Mouse (Mus musculus) kidney, embryonic 16.5 days (tissue): ENCODE measurements around the gene Sh3bp1. TPM values are rescaled to one million over a fixed set of nuclear protein-coding genes. Genes with fewer than 3 reads are reported as not detected.

Experiments
- ATAC-seq: fragments of 200-750 bp; cut with Nextera tagmentation; 2 replicates; pipeline ENCODE4 v1.8.0; 2017; ENCODE audit warnings: moderate TSS enrichment; ENCODE audit not compliant: low FRiP score, low TSS enrichment
- H3K27ac ChIP-seq: fragments of 300-500 bp; sonication (generic); 2 replicates; pipeline ENCODE4 v1.5.1; 2014; ENCODE audit warnings: low read length
- H3K27me3 ChIP-seq: fragments of 300-500 bp; sonication (generic); 2 replicates; pipeline ENCODE4 v1.6.1; 2014; ENCODE audit warnings: low read length, control low read depth, mixed read lengths; ENCODE audit not compliant: insufficient read depth
- H3K36me3 ChIP-seq: fragments of 300-500 bp; sonication (generic); 2 replicates; pipeline ENCODE4 v1.6.1; 2014; ENCODE audit warnings: low read length, control low read depth, mixed read lengths; ENCODE audit not compliant: insufficient read depth
- H3K4me1 ChIP-seq: fragments of 300-500 bp; sonication (generic); 2 replicates; pipeline ENCODE4 v1.6.1; 2014; ENCODE audit warnings: low read length, control low read depth, mixed read lengths; ENCODE audit not compliant: insufficient read depth
- H3K4me2 ChIP-seq: fragments of 300-500 bp; sonication (generic); replicated peaks from 2 replicates; pipeline ENCODE4 v1.6.1; 2014; ENCODE audit warnings: low read depth, low read length
- H3K4me3 ChIP-seq: fragments of 300-500 bp; sonication (generic); 2 replicates; pipeline ENCODE4 v1.5.1; 2014; ENCODE audit warnings: mild to moderate bottlenecking, low read length
- H3K9ac ChIP-seq: fragments of 300-500 bp; sonication (generic); replicated peaks from 2 replicates; pipeline ENCODE4 v1.6.1; 2014; ENCODE audit warnings: low read length
- H3K9me3 ChIP-seq: fragments of 300-500 bp; sonication (generic); 2 replicates; pipeline ENCODE4 v1.6.1; 2016; ENCODE audit warnings: low read length, control low read depth
- WGBS: fragments of 180-500 bp; shearing (Covaris S2); extraction: QIAGEN DNeasy Blood & Tissue Kit; methylation state at CpG from one replicate; pipeline ENCODE4 v1.1.7; 2014; 5-methylcytosine and 5-hydroxymethylcytosine counted together
- polyA plus RNA-seq: library from polyadenylated mRNA; unstranded; fragments of >200 nt; fragmentation: Nextera tagmentation; extraction: Ambion mirVana; gene quantifications from 2 replicates; pipeline ENCODE4 v1.2.1, GENCODE M21; 2015

Gene Sh3bp1
- 33.1 and 41.0 TPM in 2 replicates for polyA plus RNA-seq

DNA sequence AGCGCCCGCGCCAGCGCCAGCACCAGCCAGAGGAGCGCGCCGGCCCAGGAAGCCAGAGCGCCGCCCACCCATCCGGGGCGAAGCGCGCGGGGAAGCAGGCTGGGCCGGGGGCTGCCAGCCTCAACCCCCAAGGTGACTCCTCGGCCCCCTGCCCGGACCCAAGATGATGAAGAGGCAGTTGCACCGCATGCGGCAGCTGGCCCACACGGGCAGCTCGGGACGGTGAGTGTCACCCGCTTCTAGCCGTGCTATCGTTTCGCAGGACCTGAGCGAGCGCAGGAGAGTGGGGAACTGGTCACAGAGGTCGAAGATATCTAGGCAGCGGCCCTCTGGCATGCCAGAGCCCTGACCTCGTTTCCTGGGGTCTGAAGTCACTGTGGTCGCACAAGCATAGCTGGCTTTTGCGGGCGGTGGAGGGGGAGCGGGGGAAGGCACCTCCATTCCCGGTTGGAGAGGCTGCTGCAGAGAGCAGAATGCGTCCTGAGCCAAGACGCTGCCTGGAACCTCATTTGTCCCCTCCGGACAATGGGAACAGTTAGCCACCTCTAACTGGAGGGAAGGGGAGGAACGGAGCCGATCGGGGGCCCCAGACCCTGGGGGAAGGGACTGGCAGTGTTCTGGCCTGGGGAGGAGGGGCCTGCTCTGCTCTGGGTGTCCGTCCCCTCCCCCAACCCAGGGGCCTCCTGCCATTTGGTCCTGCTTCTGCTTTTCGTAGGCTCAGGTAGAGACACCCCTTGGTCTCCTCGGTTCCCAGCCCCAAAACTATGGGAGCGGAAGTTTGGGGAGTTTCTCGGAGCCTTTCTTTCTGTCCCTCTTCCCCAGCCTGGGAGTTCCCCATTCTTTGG is at the start of gene Sh3bp1:
Gene Sh3bp1 (plus strand): TSS at position 29 of the 845 bp plus-strand sequence.
- whole genome bisulfite sequencing = 1% methylated on average over 45 of the region's 47 CpGs
- Histone ChIP-seq H3K9ac (peak within 1 kb of the TSS; percentile 84), H3K9me3 (no peaks in the 10 kb centered on the region), H3K4me3 (peak within 1 kb of the TSS; percentile 77), H3K27ac (peak within 1 kb of the TSS; percentile 81), H3K27me3 (no peaks in the 10 kb centered on the region), H3K4me2 (peak within 1 kb of the TSS; percentile 86), H3K36me3 (peaks cover 12% of the 10 kb centered on the region), H3K4me1 (peaks cover 47% of the 10 kb centered on the region)
- ATAC-seq = peak; percentile 64

DNA sequence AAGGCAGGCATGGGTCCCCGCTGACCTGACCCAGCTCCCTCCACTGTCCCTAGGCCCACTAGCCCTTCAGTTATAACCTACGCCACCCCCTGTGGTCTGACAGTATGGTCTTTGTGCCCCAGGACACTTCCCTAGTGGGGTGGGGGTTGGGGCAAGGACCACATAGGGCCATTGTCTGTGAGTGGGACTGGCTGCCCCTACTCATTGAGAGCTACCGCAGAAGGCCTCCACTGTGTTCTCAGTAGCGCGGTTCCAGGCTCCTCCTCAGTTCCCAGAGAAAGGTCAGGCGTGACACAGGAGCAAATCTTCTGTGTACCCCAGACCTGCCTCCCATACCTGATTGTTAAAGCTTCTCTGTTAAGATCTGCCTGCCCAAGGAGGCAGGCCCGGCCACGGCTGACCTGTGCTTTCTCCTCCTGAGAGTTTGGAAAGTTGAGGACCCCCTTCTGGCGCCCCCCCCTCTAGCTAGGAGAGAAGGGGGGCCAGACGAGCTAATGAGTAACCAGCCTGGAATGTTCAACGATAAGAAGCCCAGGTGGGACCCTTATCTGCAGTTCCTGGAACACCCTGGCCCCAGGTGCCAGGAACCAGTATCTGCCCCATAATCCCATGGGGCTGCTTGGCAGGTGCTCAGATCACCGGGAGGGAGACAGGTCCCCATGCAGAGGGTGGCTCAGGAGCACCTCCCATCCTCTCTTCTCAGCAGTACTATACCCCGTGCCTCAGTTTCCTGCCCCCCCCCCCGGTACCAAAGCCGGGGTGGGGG is 49.3 kb upstream of the Sh3bp1 start:
- WGBS = 67% methylated on average over 15 of the region's 15 CpGs
- H3K9me3 ChIP-seq = no peaks in the 10 kb centered on the region
- no peak overlapping the region; the same call in 1 of the 2 replicates for H3K9ac ChIP-seq
- no peaks in the 10 kb centered on the region for H3K27me3 ChIP-seq
- no peak overlapping the region for H3K4me3 ChIP-seq
- peaks cover 9% of the 10 kb centered on the region for H3K36me3 ChIP-seq
- H3K4me1 ChIP-seq = peaks cover 32% of the 10 kb centered on the region
- ATAC-seq = peak; percentile 22
- H3K4me2 ChIP-seq = no peak overlapping the region
- peak overlapping the region; percentile 78 for H3K27ac ChIP-seq

DNA sequence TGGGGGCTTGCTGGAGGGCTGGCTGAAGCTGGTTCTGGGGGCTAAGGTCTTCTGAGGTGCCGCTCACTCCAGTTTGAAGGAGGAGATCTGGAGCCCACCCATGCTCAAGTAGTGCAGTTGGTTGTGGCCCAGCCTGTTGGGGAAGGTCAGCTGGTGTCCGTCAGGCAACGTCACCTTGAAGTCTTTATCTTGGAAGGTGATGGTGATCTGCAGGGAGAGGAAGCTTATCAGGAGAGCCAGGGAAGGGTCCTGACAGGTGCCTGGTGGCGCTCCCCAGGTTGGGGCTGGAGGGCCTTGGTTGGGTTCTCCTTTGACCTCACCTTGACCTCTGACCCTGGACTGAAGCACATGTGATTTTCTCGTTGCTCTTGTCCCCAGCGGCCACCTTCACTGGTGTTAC is 48.6 kb upstream of the Sh3bp1 start:
- H3K4me2 ChIP-seq = no peak overlapping the region
- no peak overlapping the region for H3K9ac ChIP-seq
- peaks cover 25% of the 10 kb centered on the region for H3K4me1 ChIP-seq
- 65% methylated on average over 6 of the region's 6 CpGs for WGBS
- peaks cover 9% of the 10 kb centered on the region for H3K36me3 ChIP-seq
- peak overlapping the region; percentile 78 for H3K27ac ChIP-seq
- no peak overlapping the region for H3K4me3 ChIP-seq
- no peak; the same call in 1 of the 2 replicates for ATAC-seq
- H3K9me3 ChIP-seq = no peaks in the 10 kb centered on the region
- H3K27me3 ChIP-seq = no peaks in the 10 kb centered on the region

DNA sequence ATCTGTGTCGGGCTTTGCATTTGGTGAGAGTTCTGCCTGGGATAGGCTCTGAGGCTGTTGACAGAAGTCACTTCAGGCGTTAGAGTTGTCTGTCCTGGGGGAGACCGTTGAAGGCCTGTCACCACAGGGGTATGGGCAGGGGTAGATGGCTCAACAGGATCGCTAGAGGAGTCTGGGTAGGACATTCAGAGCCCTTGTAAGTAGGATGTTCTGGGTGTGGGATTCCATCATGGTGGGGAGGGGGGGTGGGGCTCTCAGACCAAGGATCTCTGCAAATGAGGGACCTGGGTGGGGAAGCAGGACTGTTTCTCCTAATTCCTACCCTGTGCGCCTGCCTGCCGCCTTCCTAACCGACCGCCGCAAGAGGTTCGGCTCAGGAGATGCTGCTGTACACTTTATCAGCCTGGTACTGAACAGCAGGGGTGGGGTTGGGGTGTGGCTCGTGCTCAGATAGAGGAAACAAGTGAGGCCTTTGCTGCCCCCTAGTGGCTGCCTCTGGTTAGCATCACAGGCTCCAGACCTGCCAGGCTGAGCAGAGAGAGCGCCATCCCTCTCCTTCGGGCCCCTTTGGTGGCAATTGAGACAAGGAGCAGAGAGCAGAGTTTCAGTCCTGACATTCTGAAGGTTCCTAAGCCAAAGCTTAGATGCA is 47.9 kb upstream of the Sh3bp1 start:
- Histone ChIP-seq H3K4me2 (no peak overlapping the region), H3K9ac (no peak overlapping the region), H3K36me3 (peaks cover 9% of the 10 kb centered on the region), H3K4me3 (no peak overlapping the region), H3K27me3 (no peaks in the 10 kb centered on the region), H3K9me3 (no peaks in the 10 kb centered on the region), H3K27ac (peak overlapping the region; percentile 78; the same call in 1 of the 2 replicates), H3K4me1 (peaks cover 19% of the 10 kb centered on the region)
- 11% methylated on average over 13 of the region's 13 CpGs for WGBS
- peak; percentile 79 for ATAC-seq

DNA sequence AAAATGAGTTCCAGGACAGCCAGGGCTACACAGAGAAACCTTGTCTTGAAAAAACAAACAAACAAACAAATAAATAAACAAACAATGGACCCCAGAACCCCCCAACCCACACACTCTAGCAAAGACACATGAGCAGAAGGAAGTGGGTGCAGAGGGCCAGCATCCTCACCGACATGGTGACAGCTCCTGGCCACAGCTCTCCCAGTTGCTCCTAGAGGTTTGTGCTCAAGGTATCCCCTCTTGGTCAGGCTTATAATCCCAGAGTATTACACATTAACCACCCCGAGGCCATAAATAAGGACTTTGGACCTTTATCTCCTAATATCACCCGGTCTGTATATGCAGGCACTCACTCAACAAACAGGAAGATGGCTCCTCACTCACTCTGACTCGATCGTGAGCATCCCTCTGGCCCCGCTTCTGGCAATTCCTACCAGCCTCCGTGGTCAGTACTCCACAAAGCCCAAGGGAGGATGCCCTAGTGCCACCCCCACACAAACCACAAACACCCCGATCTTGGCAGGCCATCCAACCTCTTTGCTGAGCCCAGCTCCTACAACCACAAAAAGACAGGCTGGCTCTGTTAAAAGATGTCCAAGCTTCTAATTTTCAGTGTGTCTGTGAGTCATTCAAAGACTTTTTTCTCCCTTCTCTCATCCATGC is 44.1 kb upstream of the Sh3bp1 start, which contains the start of gene Lgals2:
Gene Lgals2 (minus strand): TSS at position 227 of the 663 bp plus-strand sequence.
- no peak within 1 kb of the TSS for H3K9ac ChIP-seq

DNA sequence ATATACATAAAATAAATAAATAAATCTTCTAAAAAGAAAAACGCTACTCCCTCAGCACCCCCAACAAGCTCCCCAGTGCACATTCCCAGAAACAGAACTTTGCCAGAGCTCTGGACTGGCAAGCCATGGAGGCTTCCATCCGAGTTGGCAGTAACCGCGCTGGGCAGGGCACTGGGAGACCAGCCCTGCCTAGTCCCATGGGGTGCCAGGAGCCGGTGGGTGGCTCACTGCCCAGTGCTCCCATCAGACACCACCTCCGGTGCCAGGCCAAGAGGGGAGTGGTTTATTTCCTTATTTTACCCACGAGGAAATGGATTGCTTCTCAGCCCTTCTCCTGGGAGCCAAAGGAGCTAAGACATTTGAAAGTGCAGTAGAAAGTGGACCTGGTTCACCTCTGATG is 42.6 kb upstream of the Sh3bp1 start:
- peaks cover 9% of the 10 kb centered on the region; the same call in 1 of the 2 replicates for H3K4me1 ChIP-seq
- no peak overlapping the region for H3K4me3 ChIP-seq
- no peak overlapping the region for H3K4me2 ChIP-seq
- no peaks in the 10 kb centered on the region for H3K27me3 ChIP-seq
- WGBS = 80% methylated on average over 7 of the region's 7 CpGs
- H3K9me3 ChIP-seq = no peaks in the 10 kb centered on the region
- no peak for ATAC-seq
- H3K9ac ChIP-seq = no peak overlapping the region
- no peaks in the 10 kb centered on the region for H3K36me3 ChIP-seq
- H3K27ac ChIP-seq = no peak overlapping the region

More for the DNA sequence above, 44.1 kb upstream of the Sh3bp1 start, which contains the start of gene Lgals2:
- Histone ChIP-seq H3K27me3 (no peaks in the 10 kb centered on the region), H3K4me1 (peaks cover 19% of the 10 kb centered on the region), H3K4me3 (no peak within 1 kb of the TSS), H3K4me2 (no peak within 1 kb of the TSS), H3K9me3 (no peaks in the 10 kb centered on the region), H3K27ac (no peak within 1 kb of the TSS), H3K36me3 (no peaks in the 10 kb centered on the region)
- WGBS = 62% methylated on average over 8 of the region's 8 CpGs
- ATAC-seq = no peak

DNA sequence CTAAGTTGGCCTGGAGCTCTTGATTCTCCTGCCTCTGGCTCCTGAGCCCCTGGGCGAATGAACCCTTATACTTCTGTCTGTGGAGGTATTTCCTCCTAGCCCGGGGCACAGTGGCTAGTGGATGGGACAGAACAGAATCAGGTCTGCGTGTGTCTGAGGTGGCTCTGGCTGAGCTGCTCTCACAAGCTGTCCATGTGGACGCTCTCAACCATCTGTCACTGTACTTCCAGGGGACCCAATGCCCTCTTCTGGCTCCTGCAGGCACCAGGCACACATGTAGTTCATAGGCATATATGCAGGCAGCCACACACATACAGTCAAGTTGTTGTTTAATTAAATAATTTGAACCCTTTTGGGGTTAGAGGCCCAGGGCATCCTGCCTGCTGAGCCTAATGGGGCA is 40.3 kb upstream of the Sh3bp1 start:
- 76% methylated on average over 4 of the region's 4 CpGs for WGBS
- Histone ChIP-seq H3K27ac (no peak overlapping the region), H3K4me1 (peaks cover 16% of the 10 kb centered on the region; the same call in 1 of the 2 replicates), H3K27me3 (no peaks in the 10 kb centered on the region), H3K4me3 (no peak overlapping the region), H3K4me2 (no peak overlapping the region), H3K9me3 (no peaks in the 10 kb centered on the region), H3K36me3 (no peaks in the 10 kb centered on the region), H3K9ac (0 out of 2 replicates have a peak overlapping the region, but pooled peaks have one; percentile 12)
- no peak for ATAC-seq

DNA sequence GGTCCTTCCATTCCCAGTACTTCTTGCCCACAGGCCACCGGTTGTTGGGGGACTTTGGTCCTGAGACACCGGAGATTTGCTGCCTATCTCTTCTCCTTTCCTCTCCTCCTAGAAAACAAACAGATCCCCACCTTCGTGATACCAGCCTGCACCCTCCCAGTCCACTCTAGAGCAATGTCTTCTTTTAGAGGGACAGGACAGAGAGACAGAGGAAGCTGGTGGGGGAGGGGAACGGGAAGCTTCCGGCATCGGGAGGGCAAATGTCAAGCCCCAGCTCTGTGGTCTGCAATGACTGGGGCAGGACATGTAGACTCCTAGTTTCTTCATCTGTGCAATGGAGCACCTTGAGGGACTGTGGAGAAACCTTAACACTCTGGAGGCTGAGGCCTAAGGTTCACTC is 39.9 kb upstream of the Sh3bp1 start:
- no peaks in the 10 kb centered on the region for H3K9me3 ChIP-seq
- no peak for ATAC-seq
- peaks cover 16% of the 10 kb centered on the region; the same call in 1 of the 2 replicates for H3K4me1 ChIP-seq
- H3K36me3 ChIP-seq = no peaks in the 10 kb centered on the region
- H3K4me2 ChIP-seq = no peak overlapping the region
- H3K27ac ChIP-seq = no peak overlapping the region
- no peak overlapping the region for H3K4me3 ChIP-seq
- WGBS = 70% methylated on average over 6 of the region's 6 CpGs
- no peak overlapping the region for H3K9ac ChIP-seq
- H3K27me3 ChIP-seq = no peaks in the 10 kb centered on the region

DNA sequence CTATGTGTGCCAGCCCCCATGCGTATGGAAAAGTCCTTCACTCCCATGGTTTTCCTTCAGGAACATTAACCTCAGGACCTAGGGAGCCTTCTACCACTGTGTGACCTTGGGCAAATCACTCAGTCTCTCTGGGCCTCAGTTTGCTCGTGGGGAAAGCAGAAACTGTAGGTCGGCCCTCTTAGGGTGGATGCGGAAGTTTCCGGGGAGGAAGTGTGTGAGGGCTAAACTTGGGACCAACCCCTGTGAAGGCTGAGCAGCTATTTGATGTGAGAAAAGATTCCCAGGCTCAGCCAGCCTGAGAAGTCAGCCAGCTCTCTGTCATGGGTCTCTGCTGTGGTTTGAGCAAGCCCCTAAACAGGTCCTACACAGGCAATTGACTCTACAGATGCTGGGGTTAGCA is 37.3 kb upstream of the Sh3bp1 start:
- 87% methylated on average over 5 of the region's 5 CpGs for WGBS
- no peak overlapping the region for H3K27ac ChIP-seq
- no peak overlapping the region for H3K4me2 ChIP-seq
- no peak overlapping the region for H3K4me3 ChIP-seq
- no peak for ATAC-seq
- H3K27me3 ChIP-seq = no peaks in the 10 kb centered on the region
- no peak overlapping the region for H3K9ac ChIP-seq
- H3K36me3 ChIP-seq = no peaks in the 10 kb centered on the region
- peaks cover 16% of the 10 kb centered on the region; the same call in 1 of the 2 replicates for H3K4me1 ChIP-seq
- H3K9me3 ChIP-seq = no peaks in the 10 kb centered on the region
